Mouse (Mus musculus) cerebellum, adult 18-20 months (tissue): ENCODE results near the gene Slc25a47.
"Not testable (repeated sequence)": the region's sequence is repeated elsewhere in the genome, so short reads cannot be mapped to it uniquely, and the experiment has no call there.

Experiments
- DNase-seq, 2 experiments: peaks; one replicate each; pipeline ENCODE4 v3.0.0; 2021

Slc25a47 gene

DNA sequence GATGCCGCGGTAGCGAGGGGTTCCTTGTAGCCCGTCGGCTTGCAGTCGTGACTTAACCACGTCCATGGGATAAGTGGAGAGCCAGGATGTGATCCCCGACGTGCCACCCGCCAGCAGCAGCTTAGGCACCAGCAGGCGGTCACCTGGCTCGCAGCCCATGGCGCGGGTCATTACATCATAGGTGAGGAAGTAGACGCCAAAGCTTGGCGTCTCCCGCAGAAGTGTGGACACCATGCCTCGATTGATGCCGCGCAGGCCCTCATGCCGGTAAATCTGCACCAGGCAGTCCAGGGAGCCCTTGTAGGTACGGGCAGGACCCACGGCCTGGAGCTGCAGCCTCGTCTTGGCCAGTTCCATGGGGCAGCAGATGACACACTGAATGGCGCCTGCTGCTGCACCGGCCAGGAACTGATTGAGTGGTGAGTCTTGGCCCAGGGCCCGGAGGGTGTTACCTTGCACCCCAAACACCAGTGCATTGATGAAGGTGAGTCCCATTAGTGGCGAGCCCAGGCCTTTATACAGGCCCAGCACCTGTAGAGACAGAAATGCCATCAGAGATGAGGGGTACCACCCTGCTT is 8.8 kb upstream of the Slc25a47 start:
- DNase-seq, result peak; percentile 67 to 83

GRCm38 (mm10) chr12:108827641-108828040 is 8.2 kb upstream of the Slc25a47 start:
- DNase-seq, result no peak

DNA sequence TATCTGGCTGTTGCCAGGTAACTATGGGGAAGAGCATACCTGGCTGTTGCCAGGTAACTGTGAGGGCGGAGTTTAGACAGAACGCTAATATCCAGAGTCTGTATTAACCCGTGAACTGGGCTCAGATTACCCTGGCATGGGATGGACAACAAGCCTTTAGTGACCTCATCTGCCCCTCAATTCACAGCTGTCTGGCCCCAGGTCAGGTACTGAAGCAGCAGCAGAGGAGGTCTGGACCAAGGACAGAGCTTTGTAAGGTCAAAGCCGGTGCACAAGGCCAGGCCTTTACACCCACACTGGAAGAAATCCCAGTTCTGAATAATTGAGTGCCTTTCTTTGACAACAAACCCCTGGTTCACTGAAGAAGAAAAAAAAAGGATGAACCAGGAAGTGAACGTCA is 6.2 kb upstream of the Slc25a47 start:
- DNase-seq, result no peak

- DNase-seq, result no peak
Observed at GRCm38 (mm10) chr12:108830358-108830757, 5.5 kb upstream of the Slc25a47 start.

- peak; percentile 57 to 75 for DNase-seq
Observed at GRCm38 (mm10) chr12:108831966-108832643, 3.7 kb upstream of the Slc25a47 start.

DNA sequence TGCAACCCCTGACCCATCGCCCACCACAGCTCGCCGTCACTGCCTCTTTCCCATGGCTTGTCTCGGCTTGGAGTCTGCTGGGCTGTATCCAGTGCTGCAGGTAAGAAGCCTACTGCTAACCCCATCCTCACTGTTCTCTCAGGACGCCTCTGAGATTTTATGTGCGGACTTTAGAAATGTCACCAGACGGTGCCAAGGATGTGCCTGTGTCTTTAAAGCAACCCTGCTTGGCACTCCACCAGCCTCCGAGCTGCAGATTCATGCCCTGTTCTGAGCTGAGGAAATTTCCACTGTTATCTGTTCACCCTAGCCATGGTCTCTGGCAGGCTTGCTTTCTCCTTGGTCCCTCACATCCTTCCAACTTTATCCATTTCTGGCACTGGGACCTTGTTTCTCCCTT is 3.0 kb upstream of the Slc25a47 start:
- peak; percentile 81 for DNase-seq

DNA sequence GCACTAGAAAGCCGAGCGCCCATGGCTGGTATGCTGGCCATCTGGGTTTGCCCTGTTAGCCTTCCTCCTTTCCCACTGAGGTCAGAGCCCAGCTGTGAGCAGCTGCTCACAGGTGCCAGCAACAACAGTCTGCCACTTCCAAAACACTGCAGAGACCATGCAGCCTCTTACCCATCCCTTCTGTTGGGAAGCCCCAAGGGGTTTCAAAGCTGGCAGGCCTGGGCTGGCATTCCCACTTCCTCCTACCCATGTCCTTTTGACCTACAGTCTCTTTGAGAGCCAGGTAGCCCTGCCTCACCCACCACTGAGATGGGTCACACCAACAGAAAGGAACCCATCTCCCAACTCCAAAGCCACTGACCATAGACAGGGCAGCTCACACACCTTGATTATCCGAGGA is 2.4 kb upstream of the Slc25a47 start:
- no peak for DNase-seq

GRCm38 (mm10) chr12:108834337-108834736 is 1.5 kb upstream of the Slc25a47 start:
- DNase-seq, result no peak

GRCm38 (mm10) chr12:108834786-108835185 is 1.1 kb upstream of the Slc25a47 start:
- DNase-seq, result peak; percentile 50 to 54

GRCm38 (mm10) chr12:108835208-108835839 is 522 bp upstream of the Slc25a47 start:
- peak in 1 of 2 experiments; percentile 79 for DNase-seq

DNA sequence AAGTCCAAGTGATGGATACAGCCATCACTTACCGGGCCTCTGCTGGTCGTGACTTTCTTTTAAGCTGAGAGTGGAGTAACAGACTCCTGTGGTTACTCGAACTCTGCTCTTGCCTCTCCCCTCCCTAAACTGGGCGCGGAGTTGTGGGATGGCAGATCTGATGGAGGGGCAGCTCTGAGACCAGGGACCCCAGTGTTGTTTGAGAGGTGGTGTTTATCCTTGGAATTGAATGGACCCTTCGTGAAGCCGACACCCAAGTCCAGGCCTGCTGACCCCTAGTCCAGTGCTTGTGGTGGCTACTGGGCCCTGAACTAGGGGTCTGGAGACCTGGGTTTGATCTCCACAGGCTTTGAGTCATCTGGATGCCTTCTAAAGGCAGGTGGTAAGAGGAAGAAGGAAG is 876 bp downstream of the Slc25a47 start:
- no peak for DNase-seq

GRCm38 (mm10) chr12:108841181-108841580 is 5.3 kb downstream of the Slc25a47 start:
- DNase-seq, result no peak

- no peak for DNase-seq
Observed at GRCm38 (mm10) chr12:108842663-108843062, 6.8 kb downstream of the Slc25a47 start.

- not testable (repeated sequence) for DNase-seq
Observed at GRCm38 (mm10) chr12:108848033-108848432, 12.2 kb downstream of the Slc25a47 start.

DNA sequence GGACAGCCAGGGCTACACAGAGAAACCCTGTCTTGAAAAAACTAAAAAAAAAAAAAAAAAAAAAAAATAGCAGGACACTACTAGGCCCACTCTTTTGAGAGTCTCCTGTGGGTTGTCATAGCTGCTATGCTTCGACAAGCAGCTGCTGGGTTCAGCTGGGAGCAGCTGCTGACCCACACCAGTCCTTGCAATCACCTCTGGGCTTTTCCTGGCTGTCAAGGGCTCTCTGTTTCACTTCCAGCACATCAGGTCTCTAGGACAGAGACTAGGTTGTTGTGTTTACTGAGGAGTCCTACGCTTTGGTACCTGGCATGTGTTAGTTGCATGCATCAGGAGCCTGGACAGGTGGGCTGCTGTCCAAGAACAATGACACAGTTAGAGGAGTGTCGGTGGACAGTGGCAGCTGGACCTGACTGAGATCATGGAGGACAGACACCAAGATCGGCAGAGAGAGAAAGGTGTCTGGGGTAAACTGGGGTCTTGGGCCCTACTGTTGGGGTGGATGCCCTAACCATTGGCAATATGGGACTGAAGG is 13.7 kb downstream of the Slc25a47 start:
- DNase-seq, result no peak

DNA sequence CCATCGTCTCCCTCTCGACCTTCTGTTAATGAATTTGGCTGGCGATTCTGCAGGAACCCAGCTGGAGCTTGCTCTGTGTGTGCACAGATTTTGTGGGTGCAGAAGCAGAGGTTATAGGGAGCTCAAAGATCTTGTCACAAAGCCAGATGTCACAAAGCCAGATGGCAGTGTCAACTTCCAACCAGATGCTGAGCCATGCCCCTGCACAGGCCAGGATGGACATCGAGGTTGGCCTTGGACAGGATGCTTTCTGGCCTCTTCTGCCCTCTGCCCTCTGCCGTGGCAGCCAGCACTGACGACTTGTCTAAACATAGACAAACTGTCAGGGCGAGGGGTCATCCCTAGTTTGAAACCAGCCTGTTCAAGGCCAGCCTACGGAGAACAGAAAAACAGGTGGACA is 14.3 kb downstream of the Slc25a47 start:
- no peak for DNase-seq

DNA sequence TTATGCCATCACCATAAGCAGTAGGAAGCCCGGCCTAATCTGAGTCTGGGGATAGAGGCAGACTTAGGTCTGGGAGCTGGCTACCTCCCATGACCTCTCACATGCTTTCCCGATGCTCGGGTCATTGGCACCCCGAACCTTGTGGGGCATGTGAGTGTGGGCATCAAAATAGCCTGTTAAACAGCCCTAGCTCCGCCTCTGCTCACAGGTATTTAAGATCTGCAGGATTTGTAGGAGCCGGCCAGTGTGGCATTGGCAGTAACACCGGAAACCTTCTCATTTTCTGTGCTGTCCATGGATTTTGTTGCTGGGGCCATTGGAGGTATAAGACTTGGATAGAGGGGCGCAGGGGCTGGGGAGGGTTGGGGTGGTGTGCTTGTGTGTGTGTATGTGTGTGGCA is 15.0 kb downstream of the Slc25a47 start:
- no peak for DNase-seq

GRCm38 (mm10) chr12:108852822-108853221 is 17.0 kb downstream of the Slc25a47 start:
- DNase-seq, result no peak

DNA sequence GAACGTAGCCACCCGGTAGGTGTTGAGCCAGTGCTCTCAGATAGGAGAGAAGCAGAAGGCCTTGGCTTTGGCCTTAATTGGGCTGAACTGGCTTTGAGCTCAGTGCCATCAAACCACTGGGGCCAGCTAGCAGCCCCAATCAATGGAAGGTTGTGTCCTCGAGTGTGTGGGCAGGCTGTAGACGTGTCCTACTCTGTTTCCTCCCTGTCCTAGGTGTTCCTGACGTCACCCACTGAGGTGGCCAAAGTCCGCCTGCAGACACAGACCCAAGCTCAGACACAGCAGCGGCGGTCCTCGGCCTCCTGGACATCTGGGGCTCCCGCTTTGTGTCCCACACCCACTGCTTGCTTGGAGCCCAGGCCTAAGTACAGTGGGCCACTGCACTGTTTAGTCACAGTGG is 19.2 kb downstream of the Slc25a47 start:
- no peak for DNase-seq

GRCm38 (mm10) chr12:108856186-108856585 is 20.3 kb downstream of the Slc25a47 start:
- DNase-seq, result no peak

DNA sequence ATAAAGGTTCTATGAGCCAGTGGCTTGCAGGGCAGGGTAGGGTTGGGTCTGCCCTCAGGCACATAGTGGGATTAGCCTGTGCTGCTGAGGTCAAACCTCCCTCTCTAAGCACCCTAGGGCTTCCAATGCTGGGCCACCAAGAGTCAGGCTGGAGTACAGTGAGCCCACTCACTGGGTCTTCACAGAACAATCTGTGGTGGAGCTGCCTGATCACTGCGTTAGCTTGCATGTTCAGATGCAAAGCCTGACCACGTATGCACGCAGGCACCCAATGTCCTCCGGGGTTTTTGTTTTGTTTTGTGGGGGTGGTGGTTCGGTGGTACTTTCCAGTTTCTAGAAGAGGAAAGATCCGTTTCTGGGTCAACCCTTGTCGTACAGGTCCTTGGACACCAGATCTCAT is 21.3 kb downstream of the Slc25a47 start:
- DNase-seq, result no peak

DNA sequence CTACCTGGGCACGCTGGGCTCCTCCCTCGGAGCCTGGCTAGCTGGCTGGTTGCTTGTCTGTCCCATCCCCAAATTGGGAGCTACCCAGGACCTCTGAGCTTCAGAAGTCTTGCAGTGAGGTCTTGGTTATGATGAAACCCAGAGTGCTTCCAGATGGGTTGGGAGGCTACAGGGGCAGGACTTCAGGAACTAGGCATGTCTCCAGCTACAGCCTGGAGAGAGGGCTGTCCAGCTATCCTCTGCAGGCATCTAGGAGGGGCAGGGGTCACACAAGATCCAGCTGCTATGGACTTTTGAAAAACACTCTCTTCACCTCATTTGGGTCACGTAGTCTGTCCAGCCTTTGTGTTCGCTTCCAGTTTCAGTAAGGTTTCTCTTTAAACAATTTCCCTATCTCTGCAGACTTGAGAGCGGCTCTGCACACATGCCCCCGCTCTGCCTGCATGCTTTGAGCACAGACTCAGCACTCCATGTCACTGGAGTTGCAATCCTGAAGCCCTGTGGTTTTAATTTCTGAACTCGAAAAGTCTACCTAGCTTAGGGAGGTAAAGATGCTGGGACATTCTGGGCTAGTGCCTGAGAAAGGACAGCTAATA is 21.8 kb downstream of the Slc25a47 start:
- no peak for DNase-seq

GRCm38 (mm10) chr12:108858486-108858885 is 22.6 kb downstream of the Slc25a47 start:
- DNase-seq, result no peak

GRCm38 (mm10) chr12:108865007-108865494 is 29.2 kb downstream of the Slc25a47 start:
- no peak for DNase-seq
